Mouse (Mus musculus) heart, adult 11 months (tissue): ENCODE results near the gene Olfr1113.
"Not testable (repeated sequence)": the region's sequence is repeated elsewhere in the genome, so short reads cannot be mapped to it uniquely, and the experiment has no call there.

Source experiments
- DNase-seq: peaks from one replicate; pipeline ENCODE4 v3.0.0; 2022

Olfr1113 gene

DNA sequence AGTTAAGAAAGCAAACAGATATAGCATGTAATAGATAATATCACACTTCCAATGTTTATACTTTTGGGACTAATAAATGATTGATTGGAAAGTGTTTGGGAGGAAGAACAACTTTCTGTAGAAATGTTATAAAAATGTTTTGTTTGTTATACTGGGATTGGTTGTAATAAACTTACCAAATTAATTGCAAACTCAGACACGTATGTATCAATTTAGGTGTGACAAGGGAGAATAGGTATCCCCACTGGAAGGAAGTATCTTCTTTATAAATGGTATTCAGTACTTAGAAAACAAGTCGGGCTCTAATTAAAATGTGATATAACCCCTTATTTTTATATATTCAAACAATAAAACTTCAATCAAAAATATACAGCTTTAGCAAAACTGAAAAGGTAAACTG is at the start of gene Olfr1113:
TSS of gene Olfr1113 (plus strand) at position 301 of the 400 bp plus-strand sequence.
- DNase-seq: no peak

GRCm38 (mm10) chr2:87167731-87168130 is 41.0 kb upstream of the Olfr1113 start:
- DNase-seq: not testable (repeated sequence)

DNA sequence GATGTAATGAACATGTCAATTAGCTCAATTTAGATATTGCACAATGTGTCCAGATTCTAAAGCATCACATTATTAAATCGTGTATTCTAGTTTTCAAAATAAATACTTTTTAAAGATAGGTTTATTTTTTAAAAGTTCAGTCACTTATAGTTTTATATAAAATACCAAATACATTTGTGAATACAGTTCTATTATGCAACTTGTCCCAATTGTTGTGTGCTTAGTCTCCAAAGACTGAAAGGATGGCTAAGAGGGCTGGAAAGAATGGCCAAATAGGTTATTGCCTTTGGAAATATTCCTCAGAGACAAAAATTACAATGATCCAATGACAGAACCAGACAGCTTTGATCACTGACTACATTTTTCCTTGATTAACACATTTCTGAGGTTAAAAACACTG is 21.3 kb upstream of the Olfr1113 start, which contains the start of gene Olfr1112:
TSS of gene Olfr1112 (plus strand) at position 301 of the 400 bp plus-strand sequence.
- DNase-seq: no peak

DNA sequence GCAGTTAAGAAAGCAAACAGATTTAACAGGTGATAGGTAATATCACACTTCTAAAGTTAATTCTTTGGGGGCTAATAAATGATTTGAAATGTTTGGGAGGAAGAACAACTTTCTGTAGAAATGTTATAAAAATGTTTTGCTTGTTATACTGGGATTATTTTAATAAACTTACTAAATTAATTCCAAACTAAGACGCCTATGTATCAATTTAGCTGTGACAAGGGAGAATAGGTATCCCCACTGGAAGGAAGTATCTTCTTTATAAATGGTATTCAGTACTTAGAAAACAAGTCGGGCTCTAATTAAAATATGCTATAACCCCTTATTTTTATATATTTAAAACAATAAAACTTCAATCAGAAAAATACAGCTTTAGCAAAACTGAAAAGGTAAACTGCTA is 38.9 kb downstream of the Olfr1113 start, which contains the start of gene Olfr1115:
TSS of gene Olfr1115 (plus strand) at position 301 of the 400 bp plus-strand sequence.
- no peak for DNase-seq
